Mouse (Mus musculus): Measurements from ENCODE around the gene Rab22a. TPM values are rescaled to one million over a fixed set of nuclear protein-coding genes. Genes with fewer than 3 reads are reported as not detected.
"Not testable (repeated sequence)": the region's sequence is repeated elsewhere in the genome, so short reads cannot be mapped to it uniquely, and the experiment has no call there.

Gene Rab22a
- 33.5 and 34.2 TPM in 2 replicates for polyA plus RNA-seq (2015; fragmentation: Nextera tagmentation; extraction: Ambion mirVana)

DNA sequence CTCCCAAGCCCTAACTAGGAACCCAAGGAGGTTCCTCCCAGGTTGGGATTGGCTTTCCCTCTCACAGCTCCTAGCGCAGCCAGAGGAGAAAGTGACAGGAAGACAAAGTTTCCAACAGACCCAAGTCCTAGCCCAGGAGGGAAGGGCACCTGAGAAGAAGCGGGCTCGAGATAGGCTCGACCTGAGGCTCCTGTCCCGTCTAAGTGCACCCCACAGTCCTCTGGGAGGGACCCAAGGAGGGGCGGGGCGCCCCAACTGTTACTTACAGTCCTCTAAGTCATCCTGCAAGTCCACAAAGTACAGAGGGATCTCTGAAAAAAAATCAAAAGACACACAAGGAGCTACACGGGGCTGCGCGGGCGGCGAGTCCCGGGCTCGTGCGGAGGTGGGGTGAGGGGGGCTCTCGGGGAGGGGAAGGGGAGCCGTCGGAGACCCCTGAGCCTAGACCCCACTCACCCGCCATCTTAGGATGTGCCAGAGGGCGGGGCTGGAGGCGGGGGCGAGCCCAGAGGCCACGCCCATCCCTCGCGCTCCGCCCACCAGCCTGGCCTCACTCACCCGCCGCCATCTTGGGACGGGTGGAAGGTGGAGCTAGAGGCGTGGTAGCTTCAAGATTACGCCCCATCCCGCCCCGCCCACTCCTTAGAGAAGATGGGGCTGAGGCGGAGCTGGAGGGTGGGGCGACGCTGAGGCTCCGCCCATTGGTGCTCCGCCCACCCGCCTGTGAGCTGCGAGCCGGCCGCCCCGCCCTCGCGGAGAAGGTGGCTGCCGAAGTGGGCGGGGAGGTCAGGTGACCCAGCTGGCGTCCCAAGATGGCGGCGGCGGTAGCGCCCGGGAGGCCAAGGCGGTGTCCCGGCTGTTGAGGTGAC lies at the start of gene Rab22a:
Gene Rab22a (plus strand): TSS at position 704 of the 869 bp plus-strand sequence.
- H3K27ac ChIP-seq (ENCODE audit: low read length) = 0 out of 2 replicates have a peak within 1 kb of the TSS, but pooled peaks have one; percentile 12
- H3K9me3 ChIP-seq (replicated peaks; ENCODE audit: control insufficient read depth, low read length, poor library complexity, severe bottlenecking) = no peaks in the 10 kb centered on the region
- H3K27me3 ChIP-seq (ENCODE audit: control insufficient read depth, insufficient read depth, low read depth, low read length) = no peaks in the 10 kb centered on the region
- peak; percentile 95 for ATAC-seq
- under 1% methylated on average over 47 of the region's 55 CpGs for WGBS
- peaks cover 20% of the 10 kb centered on the region for H3K4me1 ChIP-seq (ENCODE audit: control insufficient read depth, insufficient read depth, low read length)
- H3K36me3 ChIP-seq (ENCODE audit: control insufficient read depth, insufficient read depth, low read length) = no peaks in the 10 kb centered on the region; the same call in 1 of the 2 replicates
- H3K4me2 ChIP-seq (ENCODE audit: low read length) = peak within 1 kb of the TSS; percentile 75
- peak within 1 kb of the TSS; percentile 66 for H3K4me3 ChIP-seq (ENCODE audit: low read depth, low read length)
- H3K9ac ChIP-seq (ENCODE audit: low read depth, low read length) = peak within 1 kb of the TSS; percentile 74

DNA sequence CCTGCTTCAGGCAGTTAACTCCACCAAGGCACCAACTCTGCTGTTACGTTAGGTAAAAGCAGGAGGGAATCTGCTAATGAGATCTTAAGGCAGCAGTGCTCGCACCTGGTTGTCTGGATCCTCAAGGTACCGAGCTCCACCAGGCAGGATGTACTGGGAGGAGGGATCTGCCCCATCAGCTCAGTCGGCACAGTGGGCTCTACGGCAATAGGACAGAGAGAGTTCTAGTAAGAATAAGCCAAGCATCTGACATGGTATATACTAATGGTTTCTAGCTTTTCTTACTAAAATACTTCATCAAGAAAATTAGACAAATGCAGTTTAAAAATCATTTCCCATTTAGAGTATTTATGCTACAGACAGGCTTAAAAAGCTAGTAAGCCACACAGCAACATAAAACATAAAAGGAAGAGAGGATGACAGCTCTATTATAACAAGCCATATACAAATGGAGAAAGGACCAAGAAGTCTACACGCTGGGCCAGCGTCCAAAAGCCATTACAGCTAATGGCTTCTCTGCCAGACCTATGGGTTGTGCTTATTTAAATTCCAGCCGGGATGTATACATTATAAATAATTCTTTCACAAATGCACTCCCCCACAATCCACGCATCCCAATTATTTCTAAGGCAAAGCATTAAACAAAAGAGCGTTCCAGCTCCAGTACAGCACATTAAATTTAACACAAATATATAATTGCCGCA lies 44.0 kb upstream of the Rab22a start:
- Histone ChIP-seq H3K9ac (ENCODE audit: low read depth, low read length) (no peak overlapping the region), H3K4me1 (ENCODE audit: control insufficient read depth, insufficient read depth, low read length) (no peaks in the 10 kb centered on the region), H3K4me2 (ENCODE audit: low read length) (no peak overlapping the region), H3K9me3 (replicated peaks; ENCODE audit: control insufficient read depth, low read length, poor library complexity, severe bottlenecking) (no peaks in the 10 kb centered on the region), H3K27ac (ENCODE audit: low read length) (no peak overlapping the region), H3K36me3 (ENCODE audit: control insufficient read depth, insufficient read depth, low read length) (no peaks in the 10 kb centered on the region), H3K4me3 (ENCODE audit: low read depth, low read length) (no peak overlapping the region), H3K27me3 (ENCODE audit: control insufficient read depth, insufficient read depth, low read depth, low read length) (no peaks in the 10 kb centered on the region)
- no peak for ATAC-seq
- WGBS = 85% methylated on average over 11 of the region's 11 CpGs

GRCm38 (mm10) chr2:173616156-173616555 lies 43.4 kb upstream of the Rab22a start:
- no peak overlapping the region for H3K4me2 ChIP-seq (ENCODE audit: low read length)
- no peak overlapping the region for H3K27ac ChIP-seq (ENCODE audit: low read length)
- no peak for ATAC-seq
- no peaks in the 10 kb centered on the region for H3K9me3 ChIP-seq (replicated peaks; ENCODE audit: control insufficient read depth, low read length, poor library complexity, severe bottlenecking)
- no peaks in the 10 kb centered on the region for H3K4me1 ChIP-seq (ENCODE audit: control insufficient read depth, insufficient read depth, low read length)
- no peak overlapping the region for H3K9ac ChIP-seq (ENCODE audit: low read depth, low read length)
- no peaks in the 10 kb centered on the region for H3K27me3 ChIP-seq (ENCODE audit: control insufficient read depth, insufficient read depth, low read depth, low read length)
- no peak overlapping the region for H3K4me3 ChIP-seq (ENCODE audit: low read depth, low read length)
- 74% methylated on average over 7 of the region's 7 CpGs for WGBS
- no peaks in the 10 kb centered on the region for H3K36me3 ChIP-seq (ENCODE audit: control insufficient read depth, insufficient read depth, low read length)

DNA sequence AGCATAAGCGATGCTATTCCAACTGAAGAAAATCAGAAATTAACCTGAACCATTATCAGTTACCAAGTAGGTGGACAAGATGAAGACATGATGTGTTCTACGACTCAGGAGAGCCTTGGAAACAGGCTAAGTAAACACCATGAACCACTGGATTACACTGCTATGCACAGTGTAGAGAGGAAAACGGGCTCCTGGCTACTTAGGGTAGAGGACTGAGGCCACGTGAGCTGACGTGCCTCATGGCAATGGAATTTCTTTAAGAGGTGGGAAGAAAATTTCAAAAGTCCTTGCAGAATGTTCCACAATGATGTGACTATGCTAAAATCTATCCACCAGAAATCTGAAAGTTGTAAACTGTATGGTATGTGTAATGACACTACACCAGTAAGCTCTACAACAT lies 40.4 kb upstream of the Rab22a start:
- peaks cover 5% of the 10 kb centered on the region; the same call in 1 of the 2 replicates for H3K4me1 ChIP-seq (ENCODE audit: control insufficient read depth, insufficient read depth, low read length)
- ATAC-seq = no peak
- H3K36me3 ChIP-seq (ENCODE audit: control insufficient read depth, insufficient read depth, low read length) = no peaks in the 10 kb centered on the region
- 94% methylated on average over 5 of the region's 5 CpGs for WGBS
- H3K4me2 ChIP-seq (ENCODE audit: low read length) = no peak overlapping the region
- no peaks in the 10 kb centered on the region for H3K9me3 ChIP-seq (replicated peaks; ENCODE audit: control insufficient read depth, low read length, poor library complexity, severe bottlenecking)
- no peak overlapping the region for H3K4me3 ChIP-seq (ENCODE audit: low read depth, low read length)
- H3K27me3 ChIP-seq (ENCODE audit: control insufficient read depth, insufficient read depth, low read depth, low read length) = no peaks in the 10 kb centered on the region
- H3K9ac ChIP-seq (ENCODE audit: low read depth, low read length) = no peak overlapping the region
- H3K27ac ChIP-seq (ENCODE audit: low read length) = no peak overlapping the region

- Histone ChIP-seq H3K9me3 (replicated peaks; ENCODE audit: control insufficient read depth, low read length, poor library complexity, severe bottlenecking) (no peaks in the 10 kb centered on the region), H3K4me1 (ENCODE audit: control insufficient read depth, insufficient read depth, low read length) (peaks cover 5% of the 10 kb centered on the region; the same call in 1 of the 2 replicates), H3K4me3 (ENCODE audit: low read depth, low read length) (no peak overlapping the region), H3K27ac (ENCODE audit: low read length) (no peak overlapping the region), H3K9ac (ENCODE audit: low read depth, low read length) (no peak overlapping the region), H3K4me2 (ENCODE audit: low read length) (no peak overlapping the region), H3K36me3 (ENCODE audit: control insufficient read depth, insufficient read depth, low read length) (no peaks in the 10 kb centered on the region), H3K27me3 (ENCODE audit: control insufficient read depth, insufficient read depth, low read depth, low read length) (no peaks in the 10 kb centered on the region)
- 98% methylated on average over 4 of the region's 4 CpGs for WGBS
- no peak for ATAC-seq
These were observed 38.9 kb upstream of the Rab22a start for GRCm38 (mm10) chr2:173620645-173621044.

- Histone ChIP-seq H3K4me2 (ENCODE audit: low read length) (no peak overlapping the region), H3K9me3 (replicated peaks; ENCODE audit: control insufficient read depth, low read length, poor library complexity, severe bottlenecking) (no peaks in the 10 kb centered on the region), H3K9ac (ENCODE audit: low read depth, low read length) (no peak overlapping the region), H3K27ac (ENCODE audit: low read length) (no peak overlapping the region), H3K27me3 (ENCODE audit: control insufficient read depth, insufficient read depth, low read depth, low read length) (no peaks in the 10 kb centered on the region), H3K36me3 (ENCODE audit: control insufficient read depth, insufficient read depth, low read length) (no peaks in the 10 kb centered on the region), H3K4me1 (ENCODE audit: control insufficient read depth, insufficient read depth, low read length) (peaks cover 5% of the 10 kb centered on the region; the same call in 1 of the 2 replicates), H3K4me3 (ENCODE audit: low read depth, low read length) (no peak overlapping the region)
- ATAC-seq = no peak
- WGBS = 55% methylated on average over 7 of the region's 7 CpGs
These were observed 37.4 kb upstream of the Rab22a start for GRCm38 (mm10) chr2:173622173-173622601.

DNA sequence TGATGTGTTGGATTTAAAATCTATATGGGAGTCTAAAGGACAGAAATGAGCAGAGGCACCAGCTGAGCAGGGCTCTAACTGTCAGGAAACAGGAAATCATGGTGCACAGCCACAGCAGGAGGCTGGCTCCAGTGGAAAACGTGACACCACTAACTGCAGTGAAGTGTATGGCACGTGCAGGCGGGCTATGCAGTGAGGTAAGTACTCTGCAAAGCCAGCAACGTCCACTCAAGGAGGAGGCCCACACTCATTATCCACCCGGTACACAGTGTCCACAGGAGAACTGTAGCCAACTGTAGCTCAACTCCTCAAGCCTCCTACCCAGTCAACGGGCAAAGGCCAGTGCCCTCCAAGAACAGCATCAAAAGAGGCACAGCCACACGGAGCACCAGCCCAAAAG lies 34.9 kb upstream of the Rab22a start:
- no peak overlapping the region for H3K9ac ChIP-seq (ENCODE audit: low read depth, low read length)
- no peak overlapping the region for H3K27ac ChIP-seq (ENCODE audit: low read length)
- WGBS = 79% methylated on average over 7 of the region's 7 CpGs
- no peaks in the 10 kb centered on the region for H3K9me3 ChIP-seq (replicated peaks; ENCODE audit: control insufficient read depth, low read length, poor library complexity, severe bottlenecking)
- no peaks in the 10 kb centered on the region for H3K36me3 ChIP-seq (ENCODE audit: control insufficient read depth, insufficient read depth, low read length)
- H3K27me3 ChIP-seq (ENCODE audit: control insufficient read depth, insufficient read depth, low read depth, low read length) = no peaks in the 10 kb centered on the region
- H3K4me1 ChIP-seq (ENCODE audit: control insufficient read depth, insufficient read depth, low read length) = peaks cover 5% of the 10 kb centered on the region; the same call in 1 of the 2 replicates
- H3K4me3 ChIP-seq (ENCODE audit: low read depth, low read length) = no peak overlapping the region
- ATAC-seq = no peak
- H3K4me2 ChIP-seq (ENCODE audit: low read length) = no peak overlapping the region

DNA sequence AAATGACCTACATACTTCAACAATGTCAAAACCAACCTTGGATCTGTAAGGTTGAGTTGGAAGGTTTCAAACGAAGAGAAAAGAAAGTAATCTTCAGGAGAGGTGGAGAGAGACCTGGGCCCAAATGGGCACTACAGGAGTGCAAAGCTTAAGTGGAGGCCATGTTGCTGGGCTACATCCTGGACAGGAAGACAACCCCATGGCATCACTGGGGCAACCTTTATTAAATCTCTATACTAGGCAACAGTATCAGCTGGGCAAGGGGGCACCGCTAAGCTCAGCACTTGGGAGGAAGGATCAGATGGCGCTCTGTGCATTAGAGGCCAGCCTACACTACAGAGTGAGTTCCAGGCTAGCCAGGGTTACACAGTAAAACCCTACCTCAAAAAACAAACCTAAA lies 33.8 kb upstream of the Rab22a start:
- Histone ChIP-seq H3K27ac (ENCODE audit: low read length) (no peak overlapping the region), H3K9ac (ENCODE audit: low read depth, low read length) (no peak overlapping the region), H3K36me3 (ENCODE audit: control insufficient read depth, insufficient read depth, low read length) (no peaks in the 10 kb centered on the region), H3K9me3 (replicated peaks; ENCODE audit: control insufficient read depth, low read length, poor library complexity, severe bottlenecking) (no peaks in the 10 kb centered on the region), H3K4me1 (ENCODE audit: control insufficient read depth, insufficient read depth, low read length) (peaks cover 5% of the 10 kb centered on the region; the same call in 1 of the 2 replicates), H3K4me2 (ENCODE audit: low read length) (no peak overlapping the region), H3K4me3 (ENCODE audit: low read depth, low read length) (no peak overlapping the region), H3K27me3 (ENCODE audit: control insufficient read depth, insufficient read depth, low read depth, low read length) (no peaks in the 10 kb centered on the region)
- no peak for ATAC-seq
- WGBS = 92% methylated on average over 3 of the region's 3 CpGs

- not testable (repeated sequence) for H3K4me3 ChIP-seq (ENCODE audit: low read depth, low read length); H3K9me3 ChIP-seq (replicated peaks; ENCODE audit: control insufficient read depth, low read length, poor library complexity, severe bottlenecking); H3K27ac ChIP-seq (ENCODE audit: low read length); ATAC-seq; H3K9ac ChIP-seq (ENCODE audit: low read depth, low read length); H3K4me1 ChIP-seq (ENCODE audit: control insufficient read depth, insufficient read depth, low read length); H3K36me3 ChIP-seq (ENCODE audit: control insufficient read depth, insufficient read depth, low read length); H3K27me3 ChIP-seq (ENCODE audit: control insufficient read depth, insufficient read depth, low read depth, low read length); H3K4me2 ChIP-seq (ENCODE audit: low read length)
- 95% methylated on average over 10 of the region's 15 CpGs for WGBS
These were observed 25.5 kb upstream of the Rab22a start for GRCm38 (mm10) chr2:173634106-173634505.

All from midbrain, embryonic 16.5 days (tissue).